Mouse (Mus musculus) lung, embryonic 14.5 days (tissue): Measurements from ENCODE around the gene Nbeal2. TPM values are rescaled to one million over a fixed set of nuclear protein-coding genes. Genes with fewer than 3 reads are reported as not detected.
A peak's percentile ranks its signal among the peaks of the same experiment; 100 is the strongest.

Source experiments
- ATAC-seq: fragments of 200-750 bp; cut with Nextera tagmentation; 2 replicates; pipeline ENCODE4 v1.8.0; 2017; ENCODE audit warnings: mild to moderate bottlenecking, moderate TSS enrichment, moderate library complexity; ENCODE audit not compliant: insufficient read depth
- DNase-seq: peaks from one replicate; pipeline ENCODE4 v3.0.0-alpha.2; 2015
- H3K27ac ChIP-seq: fragments of 300-500 bp; sonication (generic); 2 replicates; pipeline ENCODE4 v1.5.1; 2014; ENCODE audit warnings: low read depth, mild to moderate bottlenecking, moderate library complexity
- H3K27me3 ChIP-seq: fragments of 300-500 bp; sonication (generic); 2 replicates; pipeline ENCODE4 v1.6.1; 2014; ENCODE audit warnings: low read length, control low read depth; ENCODE audit not compliant: insufficient read depth
- H3K36me3 ChIP-seq: fragments of 300-500 bp; sonication (generic); 2 replicates; pipeline ENCODE4 v1.6.1; 2014; ENCODE audit warnings: control low read depth; ENCODE audit not compliant: insufficient read depth
- H3K4me1 ChIP-seq: fragments of 300-500 bp; sonication (generic); 2 replicates; pipeline ENCODE4 v1.6.1; 2014; ENCODE audit warnings: antibody characterized with exemption, control low read depth; ENCODE audit not compliant: insufficient read depth
- H3K4me2 ChIP-seq: fragments of 300-500 bp; sonication (generic); 2 replicates; pipeline ENCODE4 v1.6.1; 2014; ENCODE audit warnings: mild to moderate bottlenecking
- H3K4me3 ChIP-seq: fragments of 300-500 bp; sonication (generic); 2 replicates; pipeline ENCODE4 v1.5.1; 2014; ENCODE audit warnings: low read depth, low read length
- H3K9ac ChIP-seq: fragments of 300-500 bp; sonication (generic); 2 replicates; pipeline ENCODE4 v1.6.1; 2014
- H3K9me3 ChIP-seq: fragments of 300-500 bp; sonication (generic); 2 replicates; pipeline ENCODE4 v1.6.1; 2016; ENCODE audit warnings: low read depth, low read length, control low read depth
- CTCF ChIP-seq: IDR thresholded peaks from 2 replicates; pipeline ENCODE4 v1.5.1; 2016; ENCODE audit warnings: antibody characterized with exemption, low read depth
- WGBS: fragments of 180-500 bp; shearing (Covaris S2); extraction: QIAGEN DNeasy Blood & Tissue Kit; methylation state at CpG from one replicate; pipeline ENCODE4 v1.1.7; 2014; 5-methylcytosine and 5-hydroxymethylcytosine counted together
- polyA plus RNA-seq: library from polyadenylated mRNA; unstranded; fragments of >200 nt; fragmentation: Nextera tagmentation; extraction: Ambion mirVana; gene quantifications from 2 replicates; pipeline ENCODE4 v1.2.1, GENCODE M21; 2014

Gene Nbeal2
- polyA plus RNA-seq, 1 experiment from 2014 or later, result 3.8 TPM

GRCm38 (mm10) chr9:110623416-110624195, 30.4 kb downstream of the Nbeal2 start:
- Histone ChIP-seq H3K27me3 (no peaks in the 10 kb centered on the region), H3K4me2 (peak overlapping the region; percentile 99), H3K4me3 (peak overlapping the region; percentile 58), H3K27ac (peak overlapping the region; percentile 94), H3K9ac (peak overlapping the region; percentile 69), H3K4me1 (peaks cover 3% of the 10 kb centered on the region), H3K36me3 (peaks cover 41% of the 10 kb centered on the region), H3K9me3 (no peaks in the 10 kb centered on the region)
- no peak for TF ChIP-seq CTCF
- no peak for ATAC-seq
- DNase-seq, result peak; percentile 22
- 31% methylated on average over 8 of the region's 8 CpGs for WGBS

- Histone ChIP-seq H3K4me3 (no peak overlapping the region), H3K27ac (no peak overlapping the region), H3K4me1 (peaks cover 3% of the 10 kb centered on the region), H3K4me2 (no peak overlapping the region), H3K9ac (no peak overlapping the region), H3K9me3 (no peaks in the 10 kb centered on the region), H3K27me3 (no peaks in the 10 kb centered on the region), H3K36me3 (peaks cover 50% of the 10 kb centered on the region)
- TF ChIP-seq CTCF, result no peak
- WGBS, result 72% methylated on average over 12 of the region's 12 CpGs
- ATAC-seq (no peak), DNase-seq (no peak)
These were observed 31.2 kb downstream of the Nbeal2 start for GRCm38 (mm10) chr9:110622621-110623219.

- H3K36me3 ChIP-seq, result peaks cover 63% of the 10 kb centered on the region
- 93% methylated on average over 7 of the region's 7 CpGs for WGBS
These were observed 33.3 kb downstream of the Nbeal2 start for GRCm38 (mm10) chr9:110620685-110621084.

GRCm38 (mm10) chr9:110620180-110620579, 33.8 kb downstream of the Nbeal2 start:
- ATAC-seq, result no peak
- H3K27ac ChIP-seq, result no peak overlapping the region
- peaks cover 2% of the 10 kb centered on the region for H3K4me1 ChIP-seq
- peak; percentile 53 for TF ChIP-seq CTCF
- H3K4me2 ChIP-seq, result no peak overlapping the region
- no peaks in the 10 kb centered on the region for H3K27me3 ChIP-seq
- no peaks in the 10 kb centered on the region for H3K9me3 ChIP-seq
- 79% methylated on average over 7 of the region's 7 CpGs for WGBS
- H3K36me3 ChIP-seq, result peaks cover 68% of the 10 kb centered on the region
- peak; percentile 39 for DNase-seq
- no peak overlapping the region for H3K9ac ChIP-seq
- H3K4me3 ChIP-seq, result no peak overlapping the region

More at GRCm38 (mm10) chr9:110620685-110621084, 33.3 kb downstream of the Nbeal2 start:
- no peak overlapping the region for H3K4me3 ChIP-seq
- no peak overlapping the region for H3K9ac ChIP-seq
- TF ChIP-seq CTCF, result no peak
- H3K9me3 ChIP-seq, result no peaks in the 10 kb centered on the region
- H3K4me2 ChIP-seq, result no peak overlapping the region
- no peak for ATAC-seq
- H3K4me1 ChIP-seq, result peaks cover 3% of the 10 kb centered on the region
- no peaks in the 10 kb centered on the region for H3K27me3 ChIP-seq
- H3K27ac ChIP-seq, result no peak overlapping the region
- no peak for DNase-seq

GRCm38 (mm10) chr9:110617081-110617480, 36.9 kb downstream of the Nbeal2 start:
- Histone ChIP-seq H3K27ac (no peak overlapping the region), H3K9me3 (no peaks in the 10 kb centered on the region), H3K4me3 (no peak overlapping the region), H3K36me3 (peaks cover 73% of the 10 kb centered on the region), H3K4me2 (no peak overlapping the region), H3K27me3 (no peaks in the 10 kb centered on the region), H3K4me1 (no peaks in the 10 kb centered on the region), H3K9ac (no peak overlapping the region)
- peak; percentile 10 for DNase-seq
- WGBS, result 76% methylated on average over 3 of the region's 3 CpGs
- TF ChIP-seq CTCF, result no peak
- ATAC-seq, result no peak

- no peak for TF ChIP-seq CTCF
- Histone ChIP-seq H3K9me3 (no peaks in the 10 kb centered on the region), H3K27ac (no peak overlapping the region), H3K4me1 (no peaks in the 10 kb centered on the region), H3K4me2 (no peak overlapping the region), H3K9ac (no peak overlapping the region), H3K27me3 (no peaks in the 10 kb centered on the region), H3K4me3 (no peak overlapping the region), H3K36me3 (peaks cover 65% of the 10 kb centered on the region)
- 94% methylated on average over 3 of the region's 3 CpGs for WGBS
- DNase-seq, result no peak
- ATAC-seq, result no peak
These were observed 42.5 kb downstream of the Nbeal2 start for GRCm38 (mm10) chr9:110611471-110611870.

GRCm38 (mm10) chr9:110583521-110583920, 70.4 kb downstream of the Nbeal2 start:
- WGBS, result 83% methylated on average over 1 of the region's 1 CpGs

More at GRCm38 (mm10) chr9:110583521-110583920, 70.4 kb downstream of the Nbeal2 start:
- Histone ChIP-seq H3K27me3 (no peaks in the 10 kb centered on the region), H3K27ac (no peak overlapping the region), H3K9me3 (no peaks in the 10 kb centered on the region), H3K36me3 (peaks cover 29% of the 10 kb centered on the region), H3K4me1 (no peaks in the 10 kb centered on the region), H3K4me2 (no peak overlapping the region), H3K9ac (no peak overlapping the region), H3K4me3 (no peak overlapping the region)
- DNase-seq, result no peak
- no peak for TF ChIP-seq CTCF
- no peak for ATAC-seq
